Mouse (Mus musculus) intestine, embryonic 14.5 days (tissue): ENCODE data around the gene Cyp11a1. TPM values are rescaled to one million over a fixed set of nuclear protein-coding genes. Genes with fewer than 3 reads are reported as not detected.

ENCODE experiments used
- ATAC-seq: fragments of 200-750 bp; cut with Nextera tagmentation; replicated peaks from 2 replicates; pipeline ENCODE4 v1.8.0; 2017; ENCODE audit warnings: low read depth, moderate number of reproducible peaks, moderate TSS enrichment, moderate library complexity; ENCODE audit not compliant: low FRiP score, low TSS enrichment
- DNase-seq: peaks from one replicate; pipeline ENCODE4 v3.0.0-alpha.2; 2018; ENCODE audit warnings: low spot score
- H3K27ac ChIP-seq: fragments of 300-500 bp; sonication (generic); 2 replicates; pipeline ENCODE4 v1.5.1; 2014; ENCODE audit warnings: low read depth, mild to moderate bottlenecking, control low read depth
- H3K27me3 ChIP-seq: fragments of 300-500 bp; sonication (generic); replicated peaks from 2 replicates; pipeline ENCODE4 v1.6.1; 2014; ENCODE audit warnings: low read length, control low read depth; ENCODE audit not compliant: control insufficient read depth, insufficient read depth
- H3K36me3 ChIP-seq: fragments of 300-500 bp; sonication (generic); 2 replicates; pipeline ENCODE4 v1.6.1; 2014; ENCODE audit warnings: low read length, control low read depth; ENCODE audit not compliant: control insufficient read depth, insufficient read depth
- H3K4me1 ChIP-seq: fragments of 300-500 bp; sonication (generic); replicated peaks from 2 replicates; pipeline ENCODE4 v1.6.1; 2014; ENCODE audit warnings: low read length, control low read depth, mixed read lengths; ENCODE audit not compliant: control insufficient read depth, insufficient read depth
- H3K4me2 ChIP-seq: fragments of 300-500 bp; sonication (generic); 2 replicates; pipeline ENCODE4 v1.6.1; 2014; ENCODE audit warnings: low read length
- H3K4me3 ChIP-seq: fragments of 300-500 bp; sonication (generic); 2 replicates; pipeline ENCODE4 v1.5.1; 2014; ENCODE audit warnings: low read depth, low read length, control low read depth, mixed read lengths
- H3K9ac ChIP-seq: fragments of 300-500 bp; sonication (generic); 2 replicates; pipeline ENCODE4 v1.6.1; 2014; ENCODE audit warnings: mild to moderate bottlenecking, low read length
- H3K9me3 ChIP-seq: fragments of 300-500 bp; sonication (generic); 2 replicates; pipeline ENCODE4 v1.6.1; 2016; ENCODE audit warnings: low read length, control low read depth; ENCODE audit not compliant: control insufficient read depth
- WGBS: fragments of 180-500 bp; shearing (Covaris S2); extraction: QIAGEN DNeasy Blood & Tissue Kit; methylation state at CpG from one replicate; pipeline ENCODE4 v1.1.7; 2014; 5-methylcytosine and 5-hydroxymethylcytosine counted together
- polyA plus RNA-seq: library from polyadenylated mRNA; unstranded; fragments of >200 nt; fragmentation: Nextera tagmentation; extraction: Ambion mirVana; gene quantifications from 2 replicates; pipeline ENCODE4 v1.2.1, GENCODE M21; 2014

Cyp11a1 gene
- polyA plus RNA-seq, 1 experiment from 2014 or later: 3.0 TPM

DNA sequence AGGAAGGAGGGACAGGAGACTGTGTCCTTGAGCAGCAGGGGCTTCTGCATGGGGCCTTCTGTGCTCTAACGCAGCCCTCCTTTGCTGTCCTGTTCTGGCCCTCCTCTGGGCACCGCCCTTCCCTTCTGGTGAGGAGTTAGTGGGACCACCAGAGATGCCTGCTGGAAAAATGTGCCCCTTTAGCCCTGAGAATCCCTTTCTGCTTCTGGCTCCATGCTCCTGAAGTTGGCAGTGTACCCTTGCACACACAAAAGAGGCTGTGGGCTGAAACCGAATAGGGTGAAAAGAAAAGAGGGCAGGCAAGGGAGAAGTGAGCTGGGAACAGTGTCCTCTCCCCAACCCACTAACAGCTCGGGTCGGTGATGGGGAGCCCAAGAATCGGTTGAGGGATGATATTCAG lies 43.0 kb downstream of the Cyp11a1 start:
- Histone ChIP-seq H3K4me3 (no peak overlapping the region), H3K27ac (no peak overlapping the region), H3K4me1 (no peaks in the 10 kb centered on the region), H3K9me3 (no peaks in the 10 kb centered on the region), H3K36me3 (no peaks in the 10 kb centered on the region), H3K27me3 (no peaks in the 10 kb centered on the region), H3K9ac (no peak overlapping the region), H3K4me2 (no peak overlapping the region)
- ATAC-seq: no peak
- WGBS: 63% methylated on average over 6 of the region's 6 CpGs
- no peak for DNase-seq

DNA sequence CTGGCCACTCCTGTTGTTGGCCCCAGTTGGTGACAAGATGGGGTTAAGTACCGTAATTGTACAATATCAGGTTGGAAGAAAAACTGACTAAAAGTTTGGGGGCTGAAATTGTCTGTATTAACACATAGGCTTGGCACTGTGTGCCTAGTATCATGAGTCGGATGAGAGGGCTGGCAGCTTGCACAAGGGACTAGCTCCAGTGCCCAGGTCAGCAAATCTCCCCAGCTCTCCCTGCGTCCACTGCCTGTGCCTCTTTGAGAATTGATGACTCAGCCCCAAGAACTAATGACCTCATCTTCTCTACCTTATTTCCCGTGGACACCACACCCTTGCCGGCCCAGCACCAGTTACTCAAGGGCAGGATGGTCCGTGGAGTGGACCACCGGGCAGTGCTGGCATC lies 43.6 kb downstream of the Cyp11a1 start:
- Histone ChIP-seq H3K4me3 (no peak overlapping the region), H3K27me3 (no peaks in the 10 kb centered on the region), H3K36me3 (no peaks in the 10 kb centered on the region), H3K4me2 (no peak overlapping the region), H3K27ac (no peak overlapping the region), H3K9ac (no peak overlapping the region), H3K9me3 (no peaks in the 10 kb centered on the region), H3K4me1 (no peaks in the 10 kb centered on the region)
- ATAC-seq (no peak), DNase-seq (no peak)
- 66% methylated on average over 7 of the region's 7 CpGs for WGBS

DNA sequence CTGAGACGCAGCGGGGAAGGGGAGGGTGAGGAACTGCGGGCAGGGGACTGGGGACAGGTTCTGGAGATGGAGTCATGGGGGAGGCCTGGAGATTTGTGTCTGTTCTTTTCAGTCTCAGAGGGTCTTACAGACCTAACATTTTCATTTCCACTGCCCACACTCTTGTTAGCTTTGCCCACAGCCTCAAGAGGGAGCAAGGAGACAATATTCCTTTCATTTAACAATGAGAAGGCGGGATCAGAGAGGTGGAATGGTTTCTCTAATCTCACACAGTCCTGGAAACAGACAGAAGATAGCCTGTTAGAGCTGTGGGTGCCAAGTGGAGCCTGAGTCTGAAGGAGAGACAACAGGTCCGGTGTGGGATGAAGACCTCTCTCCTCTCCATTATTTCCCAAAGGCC lies 45.7 kb downstream of the Cyp11a1 start:
- no peaks in the 10 kb centered on the region for H3K4me1 ChIP-seq
- H3K36me3 ChIP-seq: no peaks in the 10 kb centered on the region
- H3K27me3 ChIP-seq: no peaks in the 10 kb centered on the region
- H3K4me2 ChIP-seq: no peak overlapping the region
- no peak for ATAC-seq
- DNase-seq: no peak
- 38% methylated on average over 5 of the region's 5 CpGs for WGBS
- H3K4me3 ChIP-seq: no peak overlapping the region
- no peak overlapping the region for H3K9ac ChIP-seq
- H3K9me3 ChIP-seq: no peaks in the 10 kb centered on the region
- H3K27ac ChIP-seq: no peak overlapping the region

DNA sequence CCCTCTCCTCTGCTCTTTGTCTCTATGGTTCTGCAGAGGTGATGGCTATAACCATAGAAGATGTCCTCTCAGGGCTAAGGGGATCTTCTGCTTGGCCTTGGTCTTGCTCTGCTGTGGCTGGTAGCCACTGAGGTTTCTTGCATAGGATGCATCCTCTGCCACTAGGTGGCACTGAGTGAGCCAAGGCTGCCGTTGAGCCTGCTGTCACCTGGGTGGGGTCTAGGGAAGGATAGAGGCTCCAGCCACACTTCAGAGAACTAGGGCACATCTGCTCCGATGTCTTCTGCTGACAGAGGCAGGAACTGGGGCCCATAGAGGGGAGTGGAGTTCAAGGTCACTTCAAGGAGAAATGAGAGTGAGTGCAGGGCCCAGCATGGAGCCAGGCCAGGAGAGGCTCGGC lies 46.9 kb downstream of the Cyp11a1 start:
- WGBS: 21% methylated on average over 3 of the region's 3 CpGs
- no peaks in the 10 kb centered on the region for H3K4me1 ChIP-seq
- no peak overlapping the region for H3K27ac ChIP-seq
- peak; percentile 74 for DNase-seq
- ATAC-seq: 0 out of 2 replicates have a peak, but pooled peaks have one; percentile 41
- no peak overlapping the region for H3K4me2 ChIP-seq
- H3K9ac ChIP-seq: no peak overlapping the region
- no peaks in the 10 kb centered on the region for H3K27me3 ChIP-seq
- no peak overlapping the region for H3K4me3 ChIP-seq
- H3K36me3 ChIP-seq: no peaks in the 10 kb centered on the region
- no peaks in the 10 kb centered on the region for H3K9me3 ChIP-seq

DNA sequence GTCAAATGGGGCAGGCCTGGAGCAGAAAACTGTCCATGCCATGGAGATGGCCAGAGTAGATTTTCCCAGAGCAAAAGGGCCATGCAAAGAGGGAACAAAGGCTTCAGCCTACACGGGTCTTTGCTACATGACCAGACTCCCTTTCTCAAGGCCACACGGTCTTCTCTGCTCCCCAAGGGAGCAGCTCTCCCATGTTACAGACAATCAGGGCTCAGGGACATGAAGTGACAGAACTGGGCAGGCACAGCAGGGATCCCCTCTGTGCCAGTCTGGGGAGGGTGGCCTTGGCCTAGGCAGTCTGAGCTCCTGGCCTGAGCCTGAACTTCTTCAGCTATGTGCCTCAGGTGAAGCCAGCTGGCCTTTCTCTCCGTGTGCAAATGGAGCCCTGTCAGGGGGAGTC lies 47.3 kb downstream of the Cyp11a1 start:
- no peak overlapping the region for H3K27ac ChIP-seq
- H3K4me3 ChIP-seq: no peak overlapping the region
- H3K36me3 ChIP-seq: no peaks in the 10 kb centered on the region
- no peaks in the 10 kb centered on the region for H3K27me3 ChIP-seq
- DNase-seq: no peak
- no peak for ATAC-seq
- 53% methylated on average over 3 of the region's 3 CpGs for WGBS
- no peaks in the 10 kb centered on the region for H3K9me3 ChIP-seq
- H3K4me1 ChIP-seq: no peaks in the 10 kb centered on the region
- no peak overlapping the region for H3K4me2 ChIP-seq
- H3K9ac ChIP-seq: no peak overlapping the region

DNA sequence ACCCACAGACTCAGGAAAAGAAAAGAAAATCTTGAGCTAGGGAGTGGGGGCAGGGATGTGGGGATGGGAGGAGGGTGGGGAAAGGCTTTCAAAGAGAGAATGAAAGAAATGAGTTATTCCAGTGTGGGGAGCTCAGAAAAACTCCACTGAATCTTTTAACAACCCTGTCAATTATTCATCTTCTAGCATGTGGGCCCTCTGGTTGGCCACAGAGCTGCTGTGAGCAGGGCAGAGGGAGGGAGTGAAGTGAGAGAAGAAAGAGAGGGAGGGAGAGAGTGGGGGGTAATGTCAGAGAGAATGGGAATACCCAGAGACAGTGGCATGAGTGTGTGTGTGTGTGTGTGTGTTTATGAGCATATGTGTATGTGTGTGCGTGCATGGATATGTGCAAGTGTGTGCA lies 47.8 kb downstream of the Cyp11a1 start:
- no peak for DNase-seq
- Histone ChIP-seq H3K27ac (no peak overlapping the region), H3K36me3 (no peaks in the 10 kb centered on the region), H3K9ac (no peak overlapping the region), H3K4me3 (no peak overlapping the region), H3K27me3 (no peaks in the 10 kb centered on the region), H3K4me1 (no peaks in the 10 kb centered on the region), H3K9me3 (no peaks in the 10 kb centered on the region), H3K4me2 (no peak overlapping the region)
- ATAC-seq: no peak
- WGBS: 89% methylated on average over 1 of the region's 1 CpGs

DNA sequence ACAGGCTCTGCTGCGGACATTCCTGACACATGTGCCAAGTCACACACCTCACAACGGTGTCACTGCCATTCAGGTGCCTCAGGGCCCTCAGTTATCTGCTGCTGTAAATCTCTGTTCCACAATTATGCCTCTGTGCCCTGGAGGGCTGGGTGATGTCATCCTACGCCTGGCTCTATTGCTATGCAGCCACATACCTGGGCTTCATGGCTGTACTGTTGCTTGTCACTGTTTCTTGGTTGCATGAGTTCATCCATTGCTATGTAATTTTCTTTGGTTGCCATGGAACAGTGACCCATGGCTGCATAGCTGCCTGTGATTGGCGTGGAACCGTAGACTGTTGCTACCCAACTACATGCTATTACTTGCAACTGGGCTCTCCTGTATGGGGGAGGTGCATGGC lies 49.5 kb downstream of the Cyp11a1 start:
- WGBS: 73% methylated on average over 5 of the region's 5 CpGs

DNA sequence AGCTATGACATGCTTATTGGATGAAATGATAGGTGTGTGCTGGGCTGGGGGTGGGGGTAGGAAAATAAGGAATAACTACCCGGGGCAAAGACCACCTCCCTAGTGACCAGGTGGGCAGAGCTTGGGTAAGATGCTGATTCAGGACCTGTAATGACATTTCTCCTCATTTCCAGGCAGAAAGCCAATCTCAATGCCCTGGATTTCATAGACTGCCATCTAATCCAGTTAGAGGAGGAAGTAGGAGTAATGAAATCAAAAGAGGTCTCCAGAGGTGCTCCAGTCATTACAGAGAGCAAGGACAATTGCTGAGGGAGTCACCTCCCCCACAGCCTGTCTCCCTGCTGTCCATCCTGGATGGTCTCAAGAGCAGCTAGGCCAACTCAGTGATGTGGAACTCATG lies 53.7 kb downstream of the Cyp11a1 start:
- 50% methylated on average over 1 of the region's 1 CpGs for WGBS
- no peaks in the 10 kb centered on the region for H3K4me1 ChIP-seq
- H3K36me3 ChIP-seq: no peaks in the 10 kb centered on the region
- ATAC-seq (no peak), DNase-seq (no peak)
- H3K27me3 ChIP-seq: peaks cover 3% of the 10 kb centered on the region; the same call in 1 of the 2 replicates
- no peak overlapping the region for H3K4me2 ChIP-seq
- H3K9ac ChIP-seq: no peak overlapping the region
- no peaks in the 10 kb centered on the region for H3K9me3 ChIP-seq
- H3K4me3 ChIP-seq: no peak overlapping the region
- no peak overlapping the region for H3K27ac ChIP-seq

More for the DNA sequence above, 49.5 kb downstream of the Cyp11a1 start:
- no peak for DNase-seq
- no peaks in the 10 kb centered on the region for H3K4me1 ChIP-seq
- no peak overlapping the region for H3K27ac ChIP-seq
- H3K36me3 ChIP-seq: no peaks in the 10 kb centered on the region
- ATAC-seq: no peak
- no peak overlapping the region for H3K4me3 ChIP-seq
- H3K9me3 ChIP-seq: no peaks in the 10 kb centered on the region
- H3K4me2 ChIP-seq: no peak overlapping the region
- no peaks in the 10 kb centered on the region for H3K27me3 ChIP-seq
- H3K9ac ChIP-seq: no peak overlapping the region

DNA sequence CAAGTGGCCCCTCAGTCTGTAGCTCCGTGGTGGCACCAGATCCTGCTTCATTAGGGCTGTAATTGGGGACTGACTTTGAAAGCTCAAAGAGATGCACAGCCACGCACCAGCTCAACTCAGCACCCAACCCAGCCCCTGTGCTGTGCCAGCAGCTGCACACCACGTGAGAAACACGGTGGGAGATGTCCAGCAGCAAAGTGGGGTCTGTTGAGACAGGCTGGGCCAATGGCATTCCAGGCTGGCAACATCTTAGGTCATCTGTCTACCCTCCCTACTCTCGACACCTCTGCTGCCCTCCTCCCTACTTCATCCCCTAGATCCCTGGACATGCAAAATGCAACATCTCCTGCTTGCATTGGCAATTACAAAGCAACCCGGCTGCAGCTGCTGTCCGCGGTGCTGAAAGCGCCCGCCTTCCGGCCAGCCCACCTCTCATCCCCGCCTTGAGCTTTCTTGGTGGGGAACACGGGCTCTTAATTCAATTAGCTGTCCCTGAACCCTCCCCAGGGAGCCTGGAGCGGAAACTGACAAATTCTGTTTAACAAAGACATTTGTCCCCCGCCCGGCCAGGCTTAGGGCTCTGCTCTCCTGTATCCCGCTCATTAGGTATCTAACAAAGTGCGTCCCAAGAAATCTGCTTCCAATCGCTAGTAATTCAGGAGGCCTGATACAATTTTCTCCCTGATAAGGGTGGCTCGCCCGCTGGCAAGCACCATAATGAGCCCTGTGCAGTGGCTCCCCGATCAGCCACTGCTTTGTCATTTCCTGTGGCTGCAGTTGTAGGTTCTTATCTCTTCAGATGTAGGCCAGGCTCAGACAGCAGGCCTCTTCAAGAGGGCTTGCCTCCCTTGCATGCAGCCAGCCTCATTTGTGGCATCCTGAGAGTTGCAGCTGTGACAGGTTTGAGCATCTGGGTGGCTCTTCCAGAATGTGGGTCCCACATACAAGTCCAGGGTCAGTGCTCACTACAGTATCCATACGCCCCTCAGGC lies 54.8 kb downstream of the Cyp11a1 start:
- no peaks in the 10 kb centered on the region for H3K4me1 ChIP-seq
- H3K4me2 ChIP-seq: no peak overlapping the region
- H3K9me3 ChIP-seq: no peaks in the 10 kb centered on the region
- WGBS: 9% methylated on average over 23 of the region's 23 CpGs
- peaks cover 3% of the 10 kb centered on the region; the same call in 1 of the 2 replicates for H3K27me3 ChIP-seq
- no peak overlapping the region for H3K4me3 ChIP-seq
- H3K36me3 ChIP-seq: no peaks in the 10 kb centered on the region
- ATAC-seq: no peak
- no peak overlapping the region for H3K27ac ChIP-seq
- peak; percentile 93 for DNase-seq
- H3K9ac ChIP-seq: no peak overlapping the region
